Mouse (Mus musculus): Measurements from ENCODE around the gene Ranbp2. TPM values are rescaled to one million over a fixed set of nuclear protein-coding genes. Genes with fewer than 3 reads are reported as not detected.

The Ranbp2 gene
- 24.3 TPM for polyA plus RNA-seq (2014; fragmentation: Illumina TruSeq; extraction: RNeasy Lipid Tissue Mini Kit (QIAGEN cat#74804); ENCODE audit: low read depth, low replicate concordance)

DNA sequence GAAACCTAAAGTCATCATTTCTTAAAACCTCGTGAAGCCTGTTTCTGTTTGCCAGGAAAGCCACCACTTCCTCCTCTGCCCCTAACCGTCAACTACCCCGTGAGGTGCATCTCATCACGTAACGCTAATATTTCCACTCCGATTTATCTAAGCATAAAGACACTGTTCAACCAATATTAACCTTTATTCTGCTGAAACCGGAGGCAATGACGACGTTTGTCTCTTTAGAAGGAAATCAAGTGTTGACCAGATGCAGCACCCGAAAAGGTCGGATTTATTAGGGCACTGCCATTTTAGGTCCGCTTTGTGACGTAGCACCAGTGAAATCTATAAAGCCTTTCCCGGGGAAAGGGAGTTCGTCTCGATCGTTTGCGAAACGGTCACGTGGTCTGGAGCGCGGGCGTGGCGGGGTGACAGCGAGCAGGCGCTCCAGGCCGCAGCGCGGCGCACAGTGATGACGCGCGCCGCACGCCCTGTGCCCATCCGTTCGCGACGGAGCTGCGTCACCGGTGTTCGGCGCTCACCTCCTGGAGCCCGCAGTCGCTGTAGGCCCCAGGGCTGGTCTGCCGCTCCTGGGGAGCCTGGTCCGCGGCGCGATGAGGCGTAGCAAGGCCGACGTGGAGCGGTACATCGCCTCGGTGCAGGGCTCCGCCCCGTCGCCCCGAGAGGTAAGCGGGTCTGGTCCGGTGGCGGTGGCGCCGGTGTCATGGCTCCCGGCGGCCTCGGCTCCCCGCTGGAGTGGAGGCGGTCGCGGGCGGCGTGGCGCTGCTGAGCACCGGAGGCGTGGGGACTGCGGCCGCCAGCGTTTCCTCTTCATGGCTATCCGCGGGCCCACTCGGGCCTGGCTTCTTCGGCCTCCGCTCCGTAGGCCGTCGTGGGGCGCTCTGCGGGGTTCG is at the start of gene Ranbp2:
Gene Ranbp2 (plus strand): TSS at position 537 of the 896 bp plus-strand sequence.

DNA sequence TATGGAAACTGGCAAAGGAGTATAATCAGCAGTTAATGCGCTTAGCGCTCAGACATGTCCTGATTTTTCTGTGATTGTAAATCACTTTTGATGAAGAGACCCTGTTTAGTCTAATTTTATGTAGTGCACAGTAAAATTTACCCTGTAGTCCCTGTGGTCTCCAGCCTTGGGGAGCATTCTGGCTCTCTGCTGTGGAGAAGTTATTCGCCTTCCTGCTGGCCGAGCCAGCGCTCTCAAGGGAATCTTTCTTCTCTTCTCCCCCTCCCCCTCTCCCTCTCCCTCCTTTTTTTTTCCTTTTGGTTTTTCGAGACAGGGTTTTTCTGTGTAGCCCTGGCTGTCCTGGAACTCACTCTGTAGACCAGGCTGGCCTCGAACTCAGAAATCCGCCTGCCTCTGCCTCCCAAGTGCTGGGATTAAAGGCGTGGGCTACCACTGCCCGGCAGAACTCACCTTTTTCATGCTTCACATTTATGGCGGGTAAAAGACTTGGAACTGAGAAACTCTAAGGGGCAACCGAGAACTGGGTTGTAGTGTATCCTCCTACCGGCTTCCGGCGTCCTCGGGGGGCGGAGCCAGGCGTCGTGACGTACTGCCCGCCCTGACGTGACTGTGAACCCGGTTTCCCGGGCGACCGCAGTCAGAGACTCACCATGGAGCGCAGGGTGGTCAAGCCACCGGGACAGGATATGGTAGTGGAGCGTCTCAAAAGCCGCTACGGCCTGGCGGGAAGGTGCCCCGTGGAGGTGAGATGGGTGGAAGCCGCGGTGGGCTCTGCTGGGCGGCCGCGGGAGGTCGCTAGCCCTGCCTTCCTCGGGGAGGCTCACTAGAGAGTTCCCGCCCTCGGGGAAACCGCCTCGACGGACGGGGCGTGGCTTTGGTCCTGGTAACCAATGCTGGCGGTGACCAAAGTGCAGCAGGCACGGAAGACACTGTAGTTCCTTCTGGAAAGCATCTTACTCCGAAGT is 50.9 kb downstream of the Ranbp2 start, which contains the start of gene Ccdc138:
Gene Ccdc138 (plus strand): TSS at position 629 of the 965 bp plus-strand sequence.

Other genes with a start within 250 kb of the Ranbp2 start
- not detected for gene AW822073, start 222.0 kb upstream of the Ranbp2 start, polyA plus RNA-seq (2014; fragmentation: Illumina TruSeq; extraction: RNeasy Lipid Tissue Mini Kit (QIAGEN cat#74804); ENCODE audit: low read depth, low replicate concordance)
- not detected for gene Duxf3, start 214.2 kb upstream of the Ranbp2 start, polyA plus RNA-seq (2014; fragmentation: Illumina TruSeq; extraction: RNeasy Lipid Tissue Mini Kit (QIAGEN cat#74804); ENCODE audit: low read depth, low replicate concordance)
- not detected for gene Gm4981, start 210.2 kb upstream of the Ranbp2 start, polyA plus RNA-seq (2014; fragmentation: Illumina TruSeq; extraction: RNeasy Lipid Tissue Mini Kit (QIAGEN cat#74804); ENCODE audit: low read depth, low replicate concordance)
- gene Gcc2, start 191.4 kb upstream of the Ranbp2 start, polyA plus RNA-seq (2014; fragmentation: Illumina TruSeq; extraction: RNeasy Lipid Tissue Mini Kit (QIAGEN cat#74804); ENCODE audit: low read depth, low replicate concordance), result 25.4 TPM
- gene Lims1, start 123.5 kb upstream of the Ranbp2 start, polyA plus RNA-seq (2014; fragmentation: Illumina TruSeq; extraction: RNeasy Lipid Tissue Mini Kit (QIAGEN cat#74804); ENCODE audit: low read depth, low replicate concordance), result 34.4 TPM
- 3.6 TPM for gene Ccdc138, start 51.0 kb downstream of the Ranbp2 start, polyA plus RNA-seq (2014; fragmentation: Illumina TruSeq; extraction: RNeasy Lipid Tissue Mini Kit (QIAGEN cat#74804); ENCODE audit: low read depth, low replicate concordance)
- gene Edar, start 228.7 kb downstream of the Ranbp2 start, polyA plus RNA-seq (2014; fragmentation: Illumina TruSeq; extraction: RNeasy Lipid Tissue Mini Kit (QIAGEN cat#74804); ENCODE audit: low read depth, low replicate concordance), result 3.2 TPM